Mouse (Mus musculus): ENCODE data around the gene Fbxl3. TPM values are rescaled to one million over a fixed set of nuclear protein-coding genes. Genes with fewer than 3 reads are reported as not detected.

Fbxl3 gene
- polyA plus RNA-seq, 1 experiment, result 82.6 TPM

- DNase-seq (ENCODE audit: low spot score), result no peak
Observed at GRCm38 (mm10) chr14:103037016-103037415, 62.4 kb downstream of the Fbxl3 start.

DNA sequence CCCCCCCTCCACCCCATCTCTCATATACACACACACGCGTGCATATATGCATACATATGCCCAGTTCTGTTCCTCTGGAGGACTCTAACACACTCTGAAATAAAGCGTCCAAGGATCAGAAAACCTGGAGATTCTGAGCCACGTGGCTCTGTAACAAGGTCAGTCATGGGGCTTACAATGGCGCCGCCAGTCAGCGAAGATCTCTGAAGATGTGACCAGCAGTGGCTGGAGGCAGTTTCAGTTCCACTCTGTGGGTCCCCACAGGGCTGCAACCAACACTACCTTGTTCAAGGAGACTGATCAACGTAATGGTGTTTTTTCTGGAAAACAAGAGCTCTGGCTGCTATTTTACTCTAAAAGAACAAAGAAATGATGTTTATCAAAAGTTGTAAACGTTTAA, 65.3 kb downstream of the Fbxl3 start:
- no peak for DNase-seq (ENCODE audit: low spot score)

DNA sequence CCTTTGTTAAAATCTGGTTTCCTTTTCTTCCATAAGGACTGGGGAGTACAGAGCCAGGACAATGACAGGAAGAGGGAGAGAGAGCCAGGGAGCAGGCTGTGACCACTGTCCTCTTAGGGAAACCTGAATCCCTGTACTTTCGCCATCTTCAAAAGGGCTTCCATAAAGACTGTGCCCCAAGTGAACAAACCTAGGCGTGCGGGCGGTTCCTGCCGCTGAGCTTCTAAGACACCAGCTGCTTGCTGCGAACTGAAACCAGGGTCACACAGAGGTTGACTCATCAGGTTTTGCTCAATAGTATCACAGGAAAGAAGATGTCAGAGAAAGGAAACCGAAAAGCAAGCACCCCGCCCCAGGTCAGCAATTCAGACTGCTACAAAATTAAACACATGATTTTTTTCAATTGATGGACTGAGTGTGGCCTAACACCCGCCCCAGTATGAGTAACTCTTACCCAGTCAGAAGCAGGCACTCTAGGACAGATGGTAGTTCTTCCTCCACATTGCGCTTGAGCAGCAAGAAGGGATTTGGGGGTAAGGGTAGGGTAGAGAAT, 66.0 kb downstream of the Fbxl3 start:
- no peak for DNase-seq (ENCODE audit: low spot score)

Other genes with a start within 250 kb of the Fbxl3 start
- gene Kctd12, start 116.9 kb downstream of the Fbxl3 start, polyA plus RNA-seq (2012; rRNA removed), result 19.3 and 22.3 TPM in 2 replicates
- 0.08 and 0.13 TPM in 2 replicates for gene Acod1, start 52.6 kb downstream of the Fbxl3 start, polyA plus RNA-seq (2012; rRNA removed)
- 23.5 and 23.6 TPM in 2 replicates for gene Cln5, start 29.4 kb downstream of the Fbxl3 start, polyA plus RNA-seq (2012; rRNA removed)
- gene Mycbp2, start 247.2 kb upstream of the Fbxl3 start, polyA plus RNA-seq (2012; rRNA removed), result 51.1 and 54.2 TPM in 2 replicates